Mouse (Mus musculus): ENCODE data around the gene Syt5.

DNA sequence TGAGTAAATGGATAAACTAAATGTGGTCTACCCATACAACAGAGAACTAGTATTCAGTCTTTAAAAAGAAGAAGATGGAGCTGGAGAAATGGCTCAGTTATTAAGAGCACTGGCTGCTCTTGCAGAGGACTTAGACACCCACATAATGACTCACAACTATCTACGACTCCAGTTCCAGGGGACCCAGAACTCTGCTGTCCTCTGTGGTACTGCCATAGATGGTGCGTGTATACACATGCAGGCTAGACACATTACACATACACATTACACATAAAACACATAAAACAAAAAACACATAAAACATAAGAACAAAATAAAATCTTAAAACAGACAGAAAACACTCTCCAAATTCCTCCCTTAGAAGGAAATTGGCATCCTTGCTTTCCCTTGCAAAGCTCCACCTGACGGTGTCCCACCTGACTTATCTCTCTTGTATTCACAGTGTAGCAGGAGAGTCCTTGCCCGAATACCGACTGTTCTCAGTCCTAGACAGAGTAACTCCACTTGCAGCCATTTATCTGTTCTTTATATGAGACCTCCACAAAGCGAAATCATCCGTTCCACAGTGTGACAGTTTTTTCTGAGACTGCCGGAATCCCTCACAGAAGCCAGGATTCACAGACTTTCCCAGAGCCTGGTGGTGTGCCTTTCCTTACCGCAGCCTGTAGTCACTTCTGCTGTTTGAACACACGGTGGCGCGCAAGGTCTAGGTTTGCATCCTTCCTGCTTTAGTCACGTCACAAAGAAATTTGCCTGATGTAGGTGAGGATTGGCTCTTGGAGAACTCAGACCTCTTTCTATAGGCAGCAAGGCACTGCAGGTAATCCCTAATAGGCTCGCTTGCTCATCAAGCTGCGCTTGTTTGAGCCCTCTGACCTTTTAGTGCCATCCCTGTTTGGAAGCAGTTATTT is 9.2 kb upstream of the Syt5 start:
- TF ChIP-seq CTCF (IDR thresholded peaks at IDR 0.05; ENCODE audit: extremely low read depth, insufficient read depth, low read length), result peak; percentile 99
- TF ChIP-seq POLR2A (IDR thresholded peaks at IDR 0.05; ENCODE audit: extremely low read depth, insufficient read depth, low read length), result no peak
